In the genomic region with DNA sequence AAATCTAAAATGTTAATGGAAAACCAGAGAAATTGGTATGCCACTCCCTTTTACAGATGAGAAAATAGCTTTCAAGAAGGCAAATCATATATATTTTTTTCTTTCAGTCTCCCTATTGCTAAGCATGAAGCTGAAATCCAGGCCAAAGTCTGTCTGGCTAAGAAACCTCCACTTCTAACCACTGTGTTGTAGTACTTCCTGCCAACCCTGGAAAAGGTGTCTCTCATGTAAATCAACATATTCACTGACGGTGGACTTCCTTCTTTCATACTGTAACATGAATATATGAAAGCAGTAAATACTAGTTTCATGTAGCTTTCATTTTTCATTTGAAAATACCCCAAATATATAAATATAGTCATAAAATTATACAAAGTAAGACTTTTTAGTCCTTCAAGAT, we compare ENCODE assay signal across 24 mouse cellular contexts. TPM values are rescaled to one million over a fixed set of nuclear protein-coding genes. Genes with fewer than 3 reads are reported as not detected.
DNase-seq lines count a peak whose midpoint lies in the region; ATAC-seq and TF ChIP-seq lines count a peak whose summit lies in the region.
"Had no signal": no experiment of that assay in that cellular context is flagged by ENCODE, and none has a peak within 500 bp of the region (broad histone marks: within the 10 kb centered on the region; RNA-seq: fewer than 3 reads in every experiment).

No protein-coding gene starts in this region.

- no peak for TF ChIP-seq EP300 in CH12.LX (IDR thresholded peaks at IDR 0.05; ENCODE audit: low read length)

- H3K4me1 ChIP-seq in midbrain, embryonic 11.5 days (ENCODE audit: control insufficient read depth, insufficient read depth, low read length): no peaks in the 10 kb centered on the region
- no peaks in the 10 kb centered on the region for H3K4me1 ChIP-seq in midbrain, embryonic 10.5 days
- peaks cover 3 to 10% of the 10 kb centered on the region in 2 experiments for H3K4me1 ChIP-seq in CH12.LX (ENCODE audit: control insufficient read depth in 1 of 2, insufficient read depth in 2 of 2)
- H3K4me1 ChIP-seq: embryonic facial prominence, embryonic 10.5 days; embryonic facial prominence, embryonic 13.5 days; forebrain, embryonic 12.5 days; forebrain, embryonic 15.5 days; hindbrain, embryonic 10.5 days; hindbrain, embryonic 13.5 days; intestine, embryonic 15.5 days had no signal

- WGBS in midbrain, embryonic 11.5 days: 88% methylated on average over 1 of the region's 1 CpGs
- 98% methylated on average over 1 of the region's 1 CpGs for WGBS in midbrain, embryonic 10.5 days

- H3K4me2 ChIP-seq in midbrain, embryonic 11.5 days: no peak overlapping the region
- no peak overlapping the region for H3K4me2 ChIP-seq in CH12.LX (ENCODE audit: insufficient read depth, low read depth, poor library complexity, severe bottlenecking)
- H3K4me2 ChIP-seq: embryonic facial prominence, embryonic 13.5 days; forebrain, embryonic 12.5 days; forebrain, embryonic 15.5 days; heart, embryonic 11.5 days; hindbrain, embryonic 13.5 days; intestine, embryonic 15.5 days had no signal

- H3K27ac ChIP-seq in midbrain, embryonic 11.5 days (ENCODE audit: low read depth, low read length): no peak overlapping the region
- H3K27ac ChIP-seq in midbrain, embryonic 10.5 days (replicated peaks): no peak overlapping the region
- H3K27ac ChIP-seq in CH12.LX (ENCODE audit: insufficient read depth, low read depth): no peak overlapping the region
- H3K27ac ChIP-seq: embryonic facial prominence, embryonic 10.5 days; embryonic facial prominence, embryonic 13.5 days; forebrain, embryonic 12.5 days; forebrain, embryonic 15.5 days; hindbrain, embryonic 10.5 days; hindbrain, embryonic 13.5 days; intestine, embryonic 15.5 days had no signal

- no peaks in the 10 kb centered on the region for H3K36me3 ChIP-seq in midbrain, embryonic 11.5 days (ENCODE audit: control insufficient read depth, insufficient read depth, low read length)
- H3K36me3 ChIP-seq in midbrain, embryonic 10.5 days: no peaks in the 10 kb centered on the region
- H3K36me3 ChIP-seq in CH12.LX (replicated peaks in 1 of 2; ENCODE audit: control insufficient read depth in 1 of 2, insufficient read depth in 1 of 2, low read length in 1 of 2): no peaks in the 10 kb centered on the region
- H3K36me3 ChIP-seq: embryonic facial prominence, embryonic 10.5 days; embryonic facial prominence, embryonic 13.5 days; forebrain, embryonic 12.5 days; forebrain, embryonic 15.5 days; hindbrain, embryonic 10.5 days; hindbrain, embryonic 13.5 days; intestine, embryonic 15.5 days had no signal

- no peak overlapping the region for H3K9ac ChIP-seq in midbrain, embryonic 11.5 days (ENCODE audit: low read length)
- no peak overlapping the region for H3K9ac ChIP-seq in CH12.LX (ENCODE audit: insufficient read depth, low read depth)
- H3K9ac ChIP-seq: embryonic facial prominence, embryonic 13.5 days; forebrain, embryonic 12.5 days; forebrain, embryonic 15.5 days; hindbrain, embryonic 13.5 days; intestine, embryonic 15.5 days had no signal

- dilution Hi-C loops in CH12.LX (cut with MboI; ENCODE audit: extremely low pct_ligation_motif_present, extremely low pct_unique_long_range_greater_than_20kb, low sequenced_read_pairs): no loop called here

- no peak for TF ChIP-seq CTCF in CH12.LX (conservative IDR thresholded peaks at IDR 0.05 in 1 of 2, IDR thresholded peaks at IDR 0.05 in 1 of 2; ENCODE audit: low read depth in 2 of 2, low read length in 2 of 2)

- in situ Hi-C loops in CH12.LX (cut with MboI; ENCODE audit: low pct_ligation_motif_present, low pct_unique_long_range_greater_than_20kb, low sequenced_read_pairs): no loop called here

- H3K4me3 ChIP-seq in midbrain, embryonic 11.5 days (ENCODE audit: low read depth, low read length): no peak overlapping the region
- no peak overlapping the region for H3K4me3 ChIP-seq in midbrain, embryonic 10.5 days
- no peak overlapping the region for H3K4me3 ChIP-seq in CH12.LX (replicated peaks in 1 of 3; ENCODE audit: low read depth in 2 of 3, low read length in 2 of 3, poor library complexity in 1 of 3)
- H3K4me3 ChIP-seq: embryonic facial prominence, embryonic 10.5 days; embryonic facial prominence, embryonic 13.5 days; erythroblast, embryonic 14.5 days; forebrain, embryonic 12.5 days; forebrain, embryonic 15.5 days; hindbrain, embryonic 10.5 days; hindbrain, embryonic 13.5 days; intestine, embryonic 15.5 days had no signal

- ATAC-seq in midbrain, embryonic 11.5 days (ENCODE audit: low FRiP score): no peak
- ATAC-seq in hematopoietic stem cell, adult 5-6 weeks (replicated peaks in 1 of 2; ENCODE audit: insufficient read depth in 1 of 2, low FRiP score in 2 of 2, low TSS enrichment in 1 of 2, low read depth in 1 of 2, poor library complexity in 2 of 2, severe bottlenecking in 2 of 2): peak; percentile 89 to 97
- peak; percentile 79 for ATAC-seq in neutrophil, adult 5-6 weeks (ENCODE audit: extremely low read depth, insufficient number of reproducible peaks, low FRiP score, poor library complexity, severe bottlenecking)
- ATAC-seq: CD4-positive, CD25-positive, alpha-beta regulatory T cell, adult 4 months; forebrain, embryonic 15.5 days; hindbrain, embryonic 16.5 days; intestine, embryonic 15.5 days had no signal

- H3K79me2 ChIP-seq in CH12.LX (replicated peaks; ENCODE audit: control insufficient read depth, extremely low read depth, insufficient read depth, poor library complexity, severe bottlenecking): no peaks in the 10 kb centered on the region

- no peaks in the 10 kb centered on the region for H3K27me3 ChIP-seq in midbrain, embryonic 11.5 days (ENCODE audit: control insufficient read depth, insufficient read depth, low read length)
- H3K27me3 ChIP-seq in midbrain, embryonic 10.5 days (ENCODE audit: low read depth, poor library complexity, severe bottlenecking): no peaks in the 10 kb centered on the region
- H3K27me3 ChIP-seq in CH12.LX (replicated peaks): no peaks in the 10 kb centered on the region
- H3K27me3 ChIP-seq: embryonic facial prominence, embryonic 13.5 days; forebrain, embryonic 12.5 days; forebrain, embryonic 15.5 days; hindbrain, embryonic 13.5 days; intestine, embryonic 15.5 days had no signal

- peak; percentile 44 for DNase-seq in midbrain, embryonic 11.5 days (ENCODE audit: low spot score, missing footprints)
- no peak for DNase-seq in midbrain, embryonic 10.5 days (ENCODE audit: low spot score)
- DNase-seq in CH12.LX (ENCODE audit: extremely low read depth) (peak; percentile 17), liver (no peak)
- DNase-seq in urinary bladder, postnatal 36 days (ENCODE audit: low spot score in 2 of 2): no peak
- no peak for DNase-seq in gastrocnemius, postnatal 10 days
- DNase-seq: adrenal gland, postnatal 25 days; cerebellum, adult 11-12 months; cerebellum, adult 9-10 months; cerebellum, postnatal 14 days; gastrocnemius, postnatal 36 days had no signal

- no peaks in the 10 kb centered on the region for H3K9me3 ChIP-seq in midbrain, embryonic 11.5 days (ENCODE audit: control insufficient read depth, low read length)
- H3K9me3 ChIP-seq in midbrain, embryonic 10.5 days (replicated peaks): no peaks in the 10 kb centered on the region
- H3K9me3 ChIP-seq in CH12.LX (replicated peaks; ENCODE audit: low read length): peaks cover 4% of the 10 kb centered on the region
- H3K9me3 ChIP-seq: embryonic facial prominence, embryonic 10.5 days; embryonic facial prominence, embryonic 13.5 days; forebrain, embryonic 12.5 days; forebrain, embryonic 15.5 days; hindbrain, embryonic 10.5 days; hindbrain, embryonic 13.5 days; intestine, embryonic 15.5 days had no signal

- no peak for TF ChIP-seq RAD21 in CH12.LX (IDR thresholded peaks at IDR 0.05; ENCODE audit: low read depth, low read length)

- TF ChIP-seq POLR2A in CH12.LX (IDR thresholded peaks at IDR 0.05; ENCODE audit: low read depth, low read length): no peak

TF ChIP-seq in CH12.LX, 34 proteins besides CTCF, POLR2A, EP300 and RAD21:
- TF ChIP-seq PAX5 (IDR thresholded peaks at IDR 0.05; ENCODE audit: low read length) (no peak), RCOR1 (conservative IDR thresholded peaks at IDR 0.05; ENCODE audit: low read depth, low read length) (no peak), TCF12 (IDR thresholded peaks at IDR 0.05; ENCODE audit: low read depth, low read length) (no peak), HCFC1 (IDR thresholded peaks at IDR 0.05; ENCODE audit: low read depth, low read length) (no peak), MAX (IDR thresholded peaks at IDR 0.05; ENCODE audit: low read length) (no peak), NRF1 (IDR thresholded peaks at IDR 0.05; ENCODE audit: low read depth, low read length) (no peak), POLR2AphosphoS2 (IDR thresholded peaks at IDR 0.05; ENCODE audit: low read depth, low read length) (no peak), ELF1 (IDR thresholded peaks at IDR 0.05; ENCODE audit: low read depth, low read length) (no peak), CHD2 (IDR thresholded peaks at IDR 0.05; ENCODE audit: low read length) (no peak), GABPA (IDR thresholded peaks at IDR 0.05; ENCODE audit: insufficient replicate concordance, low read depth, low read length) (no peak), NELFE (IDR thresholded peaks at IDR 0.05; ENCODE audit: low read depth, low read length) (no peak), MAFK (IDR thresholded peaks at IDR 0.05; ENCODE audit: insufficient replicate concordance, low read length) (no peak), USF2 (conservative IDR thresholded peaks at IDR 0.05; ENCODE audit: low read depth, low read length) (no peak), ZC3H11A (IDR thresholded peaks at IDR 0.05; ENCODE audit: low read depth, low read length) (no peak)
TF ChIP-seq in CH12.LX: peak in this region for 0.

RNA-seq across cellular contexts. Expression of a gene that starts 26.0 kb away (rescaled TPM):
- polyA plus RNA-seq in midbrain, embryonic 11.5 days (2014; fragmentation: Nextera tagmentation; extraction: Ambion mirVana): 61.2 and 69.9 TPM in 2 replicates
- polyA plus RNA-seq in midbrain, embryonic 10.5 days (2016; fragmentation: Nextera tagmentation; extraction: Ambion mirVana): 48.7 and 60.6 TPM in 2 replicates
- total RNA-seq in CH12.LX (2012; rRNA removed) (20.6 and 25.8 TPM in 2 replicates), CH12.LX (2014; rRNA removed) (12.9 and 13.2 TPM in 2 replicates)
- 20.8 and 21.1 TPM in 2 replicates for polyA plus RNA-seq in CH12.LX (2012; ENCODE audit: insufficient read length, low read depth)
- 71.9 and 80.3 TPM in 2 replicates for total RNA-seq in hematopoietic stem cell, adult 5-6 weeks (2017)
- 109 and 113 TPM in 2 replicates for total RNA-seq in neutrophil, adult 5-6 weeks (2017)
- total RNA-seq in gastrocnemius, postnatal 10 days (2021): 100 to 1,000 TPM in 1 of 2 experiments, 10 to 100 TPM in 1; 72.6 to 114 TPM

Comparison
In these comparisons a context has a peak if more than half of its experiments do, and no peak if none do; other contexts are left out.
1. DNase-seq: peak in midbrain, embryonic 11.5 days (single experiment) and CH12.LX (single experiment); none in midbrain, embryonic 10.5 days (single experiment), urinary bladder, postnatal 36 days (0 of 2), liver (single experiment) and gastrocnemius, postnatal 10 days (single experiment).